Mouse (Mus musculus) skeletal muscle tissue, postnatal 0 days (tissue): ENCODE results near the gene Mospd2. TPM values are rescaled to one million over a fixed set of nuclear protein-coding genes. Genes with fewer than 3 reads are reported as not detected.

ENCODE experiments used
- polyA plus RNA-seq: library from polyadenylated mRNA; unstranded; fragments of >200 nt; fragmentation: Nextera tagmentation; extraction: Ambion mirVana; gene quantifications from 2 replicates; pipeline ENCODE4 v1.2.1, GENCODE M21; 2015

Mospd2 gene
- polyA plus RNA-seq: 7.5 and 9.3 TPM in 2 replicates

DNA sequence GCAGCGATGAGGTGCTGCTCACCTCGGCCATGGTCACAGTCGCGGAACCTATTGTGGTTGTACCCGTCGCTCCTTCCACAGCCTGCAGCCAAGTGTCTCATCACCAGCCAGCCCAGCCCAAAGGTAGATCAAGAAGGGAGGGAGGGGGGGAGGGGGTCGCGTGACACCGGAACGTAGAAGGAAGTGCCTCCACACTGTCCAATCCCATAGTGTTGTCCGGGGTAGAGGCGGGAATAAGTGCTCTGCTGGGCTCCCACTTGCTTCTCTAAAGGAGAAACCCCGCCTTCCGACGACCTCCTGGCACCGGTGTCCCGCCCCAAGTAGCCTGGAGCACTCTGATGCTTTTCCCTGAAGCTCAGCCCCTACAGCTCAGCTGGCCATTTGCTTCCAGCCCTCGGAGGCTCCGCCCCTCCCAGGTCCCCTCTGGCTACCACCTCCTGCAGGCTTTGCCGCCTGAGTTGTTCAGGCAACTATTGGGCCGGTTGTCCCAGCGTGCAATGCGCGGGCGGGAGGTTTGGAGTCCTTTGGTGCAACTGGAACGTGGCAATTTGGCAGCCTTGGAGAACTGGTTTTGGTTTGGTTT is at the start of gene Mospd2, which contains the start of gene Fancb:
Gene Mospd2, minus strand, starts transcription at position 183 of the 583 bp plus-strand sequence.
Gene Fancb, plus strand, starts transcription at position 400 of the 583 bp plus-strand sequence.

DNA sequence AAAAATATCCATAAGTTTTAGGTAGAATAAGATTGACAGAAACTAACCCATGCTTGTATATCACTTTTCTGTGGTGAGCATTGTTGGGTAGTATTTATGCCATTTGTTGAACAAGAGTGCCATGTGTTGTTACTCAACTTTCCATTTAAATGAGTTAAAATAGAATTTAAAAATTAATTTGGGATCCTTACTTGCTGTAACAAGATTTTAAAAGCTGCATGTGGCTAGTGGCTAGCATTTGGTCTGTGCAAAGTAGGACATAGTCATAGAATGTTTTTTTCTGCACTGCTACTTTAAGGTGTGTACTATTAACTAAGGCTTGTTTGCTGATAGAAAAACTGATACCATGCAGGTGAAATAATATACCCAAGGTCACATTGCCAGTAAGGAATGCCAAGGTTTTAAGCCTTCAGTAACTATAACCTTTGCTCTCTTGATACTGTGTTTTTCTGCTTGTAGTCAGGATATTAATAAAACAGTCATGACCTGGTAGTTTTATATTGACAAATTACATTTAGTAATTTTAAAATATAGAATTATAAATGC is 24.7 kb upstream of the Mospd2 start, which contains the start of gene Gm17604:
Gene Gm17604, minus strand, starts transcription at position 51 of the 546 bp plus-strand sequence.

Other genes starting within 250 kb of the Mospd2 start
- gene Fancb, start 217 bp upstream of the Mospd2 start, polyA plus RNA-seq: 1.1 and 1.5 TPM in 2 replicates
- gene Gm17604, start 24.5 kb upstream of the Mospd2 start, polyA plus RNA-seq: not detected in 2 replicates